Mouse (Mus musculus): Measurements from ENCODE around the gene Pnpla8. TPM values are rescaled to one million over a fixed set of nuclear protein-coding genes. Genes with fewer than 3 reads are reported as not detected.

The Pnpla8 gene
- polyA plus RNA-seq, 1 experiment from 2014 or later = 59.0 TPM

- no peaks in the 10 kb centered on the region for H3K9me3 ChIP-seq
- no peak overlapping the region for H3K9ac ChIP-seq (replicated peaks)
- H3K4me1 ChIP-seq (replicated peaks) = no peaks in the 10 kb centered on the region
- WGBS = 73% methylated on average over 3 of the region's 3 CpGs
- H3K36me3 ChIP-seq = no peaks in the 10 kb centered on the region
- H3K4me3 ChIP-seq (replicated peaks) = no peak overlapping the region
- H3K27me3 ChIP-seq = no peaks in the 10 kb centered on the region
- no peak overlapping the region for H3K27ac ChIP-seq
- no peak overlapping the region for H3K4me2 ChIP-seq
- ATAC-seq (ENCODE audit: insufficient number of reproducible peaks, insufficient read depth, low FRiP score, low TSS enrichment, low read depth) = no peak
These were observed 136.3 kb downstream of the Pnpla8 start for GRCm38 (mm10) chr12:44357460-44357859.

- no peak for ATAC-seq (ENCODE audit: insufficient number of reproducible peaks, insufficient read depth, low FRiP score, low TSS enrichment, low read depth)
These were observed 136.7 kb downstream of the Pnpla8 start for GRCm38 (mm10) chr12:44357881-44358280.

DNA sequence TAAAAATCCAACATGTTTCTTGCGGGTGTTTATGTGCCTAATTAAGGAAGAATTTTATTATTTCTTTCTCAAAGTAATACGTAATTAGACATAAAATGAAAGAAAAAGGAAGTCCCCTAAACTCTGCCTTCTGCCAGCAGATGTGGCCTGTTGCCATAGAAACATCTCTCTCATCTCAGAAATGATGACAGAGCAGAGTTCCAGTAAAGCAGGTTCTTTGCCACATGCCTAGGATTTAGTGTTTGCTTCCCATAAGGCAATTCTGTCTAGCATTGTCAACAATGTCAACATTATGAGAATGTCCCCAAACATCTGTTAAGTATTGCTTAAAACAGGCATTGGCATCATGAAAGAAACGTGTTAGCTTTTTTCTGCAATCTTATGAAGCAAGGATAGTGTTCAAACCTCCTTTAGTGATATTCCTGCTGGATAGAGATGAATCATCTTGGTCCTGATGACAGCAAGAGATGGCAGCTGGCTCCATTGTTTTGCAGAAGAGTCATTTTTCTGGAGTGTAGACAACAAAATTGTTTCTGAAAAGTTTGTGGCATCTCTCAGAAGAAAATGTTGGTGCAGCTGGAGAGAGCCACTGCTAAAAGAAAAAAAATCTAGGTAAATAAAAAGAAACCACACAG is 150.0 kb downstream of the Pnpla8 start:
- no peaks in the 10 kb centered on the region for H3K9me3 ChIP-seq
- no peaks in the 10 kb centered on the region for H3K27me3 ChIP-seq
- no peak overlapping the region for H3K27ac ChIP-seq
- no peak overlapping the region for H3K4me3 ChIP-seq (replicated peaks)
- H3K36me3 ChIP-seq = no peaks in the 10 kb centered on the region
- H3K4me1 ChIP-seq (replicated peaks) = peaks cover 5% of the 10 kb centered on the region; the same call in 1 of the 2 replicates
- no peak for ATAC-seq (ENCODE audit: insufficient number of reproducible peaks, insufficient read depth, low FRiP score, low TSS enrichment, low read depth)
- WGBS = 48% methylated on average over 3 of the region's 3 CpGs
- no peak overlapping the region for H3K9ac ChIP-seq (replicated peaks)
- no peak overlapping the region for H3K4me2 ChIP-seq

More at GRCm38 (mm10) chr12:44357881-44358280, 136.7 kb downstream of the Pnpla8 start:
- WGBS = 83% methylated on average over 1 of the region's 1 CpGs
- H3K4me2 ChIP-seq = no peak overlapping the region
- no peak overlapping the region for H3K27ac ChIP-seq
- H3K9me3 ChIP-seq = no peaks in the 10 kb centered on the region
- H3K36me3 ChIP-seq = no peaks in the 10 kb centered on the region
- H3K4me3 ChIP-seq (replicated peaks) = no peak overlapping the region
- H3K4me1 ChIP-seq (replicated peaks) = no peaks in the 10 kb centered on the region
- no peak overlapping the region for H3K9ac ChIP-seq (replicated peaks)
- H3K27me3 ChIP-seq = no peaks in the 10 kb centered on the region

Small RNA genes within 50 kb of the gene (microRNA-seq; reads per million reads assigned to microRNA genes)
- gene Mir5627 = not detected

Other genes starting within 250 kb of the Pnpla8 start
- gene Dnajb9, start 11.0 kb upstream of the Pnpla8 start, polyA plus RNA-seq (2016; fragmentation: Nextera tagmentation; extraction: Ambion mirVana) = 18.5 and 19.8 TPM in 2 replicates
- 2.0 and 2.5 TPM in 2 replicates for gene Nrcam, start 107.5 kb downstream of the Pnpla8 start, polyA plus RNA-seq (2016; fragmentation: Nextera tagmentation; extraction: Ambion mirVana)

Data from limb, embryonic 12.5 days (tissue).